ENCODE assay signal across 24 mouse cellular contexts in the genomic region with DNA sequence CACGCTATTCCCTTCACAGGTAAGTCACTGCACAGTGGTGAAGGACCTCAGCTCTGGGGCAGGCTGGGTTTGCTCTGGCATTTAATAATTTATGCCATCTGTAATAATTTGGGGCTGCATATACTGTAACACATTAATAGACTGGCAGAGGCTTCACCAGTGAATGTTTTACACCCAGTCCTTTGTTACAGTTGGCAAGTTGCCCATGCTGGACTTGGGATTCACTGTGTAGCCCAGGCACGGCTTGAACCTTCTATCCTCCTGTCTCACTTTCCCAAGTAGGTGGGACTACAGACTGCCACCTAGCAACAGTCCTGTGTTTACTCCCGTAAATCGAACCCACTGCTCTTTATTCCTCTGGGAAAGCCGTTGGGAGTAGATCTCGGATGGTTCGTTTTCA. TPM values are rescaled to one million over a fixed set of nuclear protein-coding genes. Genes with fewer than 3 reads are reported as not detected.
DNase-seq lines count a peak whose midpoint lies in the region; ATAC-seq and TF ChIP-seq lines count a peak whose summit lies in the region.
"Had no signal": no experiment of that assay in that cellular context is flagged by ENCODE, and none has a peak within 500 bp of the region (broad histone marks: within the 10 kb centered on the region; RNA-seq: fewer than 3 reads in every experiment).

No protein-coding gene starts in this region.

- TF ChIP-seq CTCF in cortical plate, adult 2 months (IDR thresholded peaks at IDR 0.05; ENCODE audit: extremely low read depth, insufficient read depth, low read length), result no peak
- TF ChIP-seq CTCF in thymus, adult 2 months (IDR thresholded peaks at IDR 0.05; ENCODE audit: borderline replicate concordance, control insufficient read depth, extremely low read depth, insufficient read depth, low read length, poor library complexity), result no peak

- H3K4me1 ChIP-seq in kidney, embryonic 14.5 days (ENCODE audit: control insufficient read depth, insufficient read depth, low read length), result no peaks in the 10 kb centered on the region
- H3K4me1 ChIP-seq in cortical plate, adult 2 months (ENCODE audit: control insufficient read depth, insufficient read depth, low read length), result peaks cover 4% of the 10 kb centered on the region
- H3K4me1 ChIP-seq in thymus, adult 2 months (replicated peaks; ENCODE audit: control insufficient read depth, insufficient read depth, low read length), result no peaks in the 10 kb centered on the region
- H3K4me1 ChIP-seq: embryonic facial prominence, embryonic 10.5 days; liver, embryonic 12.5 days; midbrain, embryonic 10.5 days had no signal

- H3K27ac ChIP-seq in kidney, embryonic 14.5 days (ENCODE audit: low read depth, low read length), result no peak overlapping the region
- H3K27ac ChIP-seq in cortical plate, adult 2 months (ENCODE audit: insufficient read depth, low read length), result peak overlapping the region; percentile 53; the same call in 1 of the 2 replicates
- no peak overlapping the region for H3K27ac ChIP-seq in thymus, adult 2 months (ENCODE audit: control insufficient read depth, insufficient read depth, low read length)
- H3K27ac ChIP-seq: embryonic facial prominence, embryonic 10.5 days; forebrain, embryonic 15.5 days; gastrocnemius, adult 2 months; hindbrain, embryonic 13.5 days; liver, embryonic 12.5 days; lung, embryonic 15.5 days; macrophage; midbrain, embryonic 10.5 days had no signal

- 77% methylated on average over 7 of the region's 7 CpGs for WGBS in kidney, embryonic 14.5 days
- WGBS in thymus, adult 2 months, result 96% methylated on average over 7 of the region's 7 CpGs

- H3K4me3 ChIP-seq in kidney, embryonic 14.5 days (ENCODE audit: low read length), result no peak overlapping the region
- no peak overlapping the region for H3K4me3 ChIP-seq in cortical plate, adult 2 months (ENCODE audit: insufficient read depth, low read length)
- no peak overlapping the region for H3K4me3 ChIP-seq in thymus, adult 2 months (ENCODE audit: control insufficient read depth, insufficient read depth, low read length)
- H3K4me3 ChIP-seq: embryonic facial prominence, embryonic 10.5 days; forebrain, embryonic 15.5 days; gastrocnemius, adult 2 months; heart, embryonic 12.5 days; hindbrain, embryonic 13.5 days; liver, embryonic 12.5 days; lung, embryonic 15.5 days; midbrain, embryonic 10.5 days had no signal

- DNase-seq in kidney, adult 11 months, result peak; percentile 51
- DNase-seq in MN1 (ENCODE audit: low spot score), result peak; percentile 45
- peak; percentile 79 for DNase-seq in kidney, postnatal 14 days
- no peak for DNase-seq in thymus, adult 2 months
- DNase-seq in lung, adult 18-20 months, result no peak
- DNase-seq: cerebellum, adult 2 months; cerebellum, postnatal 36 days; gastrocnemius, adult 2 months; heart, postnatal 14 days; left cerebral cortex, postnatal 4 days; right cerebral cortex, adult 18-20 months; thymus, postnatal 4 days had no signal

- no peak for TF ChIP-seq POLR2A in cortical plate, adult 2 months (IDR thresholded peaks at IDR 0.05; ENCODE audit: extremely low read depth, insufficient read depth, low read length)
- TF ChIP-seq POLR2A in thymus, adult 2 months (IDR thresholded peaks at IDR 0.05; ENCODE audit: control insufficient read depth, extremely low read depth, insufficient read depth, low read length, poor library complexity), result no peak

- peaks cover 41% of the 10 kb centered on the region for H3K36me3 ChIP-seq in kidney, embryonic 14.5 days (ENCODE audit: control insufficient read depth, insufficient read depth, low read length)
- peaks cover 29% of the 10 kb centered on the region for H3K36me3 ChIP-seq in thymus, adult 2 months (ENCODE audit: control insufficient read depth, insufficient read depth, low read length)

- H3K9me3 ChIP-seq in kidney, embryonic 14.5 days (ENCODE audit: control insufficient read depth, low read length), result no peaks in the 10 kb centered on the region
- H3K9me3 ChIP-seq: embryonic facial prominence, embryonic 10.5 days; forebrain, embryonic 15.5 days; heart, embryonic 12.5 days; hindbrain, embryonic 13.5 days; liver, embryonic 12.5 days; lung, embryonic 15.5 days; midbrain, embryonic 10.5 days had no signal

- no peaks in the 10 kb centered on the region for H3K27me3 ChIP-seq in kidney, embryonic 14.5 days (ENCODE audit: control insufficient read depth, insufficient read depth, low read length)
- no peaks in the 10 kb centered on the region for H3K27me3 ChIP-seq in thymus, adult 2 months (ENCODE audit: control insufficient read depth, insufficient read depth, low read length)
- H3K27me3 ChIP-seq: CH12.LX; forebrain, embryonic 15.5 days; heart, embryonic 12.5 days; hindbrain, embryonic 13.5 days; liver, embryonic 12.5 days; lung, embryonic 15.5 days had no signal

- no peak for ATAC-seq in kidney, embryonic 14.5 days (ENCODE audit: low FRiP score, low TSS enrichment)
- ATAC-seq: forebrain, embryonic 15.5 days; liver, embryonic 12.5 days had no signal

- no peak overlapping the region for H3K9ac ChIP-seq in kidney, embryonic 14.5 days (ENCODE audit: low read depth, low read length)
- H3K9ac ChIP-seq: forebrain, embryonic 15.5 days; heart, embryonic 12.5 days; hindbrain, embryonic 13.5 days; liver, embryonic 12.5 days; lung, embryonic 15.5 days had no signal

- no peak overlapping the region for H3K4me2 ChIP-seq in kidney, embryonic 14.5 days (replicated peaks; ENCODE audit: low read depth, low read length)
- H3K4me2 ChIP-seq: forebrain, embryonic 15.5 days; heart, embryonic 12.5 days; hindbrain, embryonic 13.5 days; liver, embryonic 12.5 days; lung, embryonic 15.5 days had no signal

RNA-seq across cellular contexts. Expression of a gene that starts 11.2 kb away (rescaled TPM):
- 0.24 and 1.2 TPM in 2 replicates for polyA plus RNA-seq in kidney, embryonic 14.5 days (2014; fragmentation: Nextera tagmentation; extraction: Ambion mirVana)
- 64.3 and 68.0 TPM in 2 replicates for polyA plus RNA-seq in cortical plate, adult 2 months (2012; rRNA removed)
- polyA plus RNA-seq in thymus, adult 2 months (2012; rRNA removed), result 0.06 TPM in 1 of 2 replicates, not detected in the other
- polyA plus RNA-seq: macrophage had no signal

RNA-seq across cellular contexts. Expression of a gene that starts 22.0 kb away (rescaled TPM):
- 15.1 and 16.1 TPM in 2 replicates for polyA plus RNA-seq in kidney, embryonic 14.5 days (2014; fragmentation: Nextera tagmentation; extraction: Ambion mirVana)
- 31.3 and 32.0 TPM in 2 replicates for polyA plus RNA-seq in cortical plate, adult 2 months (2012; rRNA removed)
- 9.3 and 9.9 TPM in 2 replicates for polyA plus RNA-seq in thymus, adult 2 months (2012; rRNA removed)

RNA-seq across cellular contexts. Expression of a gene that starts 48.8 kb away (rescaled TPM):
- polyA plus RNA-seq in kidney, embryonic 14.5 days (2014; fragmentation: Nextera tagmentation; extraction: Ambion mirVana), result 8.7 and 13.9 TPM in 2 replicates
- polyA plus RNA-seq in cortical plate, adult 2 months (2012; rRNA removed), result not detected in 2 replicates
- polyA plus RNA-seq in thymus, adult 2 months (2012; rRNA removed), result not detected in 2 replicates
- polyA plus RNA-seq: cerebellum, adult 2 months; gonadal fat pad, adult 2 months; macrophage had no signal

Comparison
In these comparisons a context has a peak if more than half of its experiments do, and no peak if none do; other contexts are left out.
1. DNase-seq: peak in kidney, adult 11 months (single experiment), MN1 (single experiment) and kidney, postnatal 14 days (single experiment); none in thymus, adult 2 months (single experiment) and lung, adult 18-20 months (0 of 2).
2. RNA of a gene that starts 11.2 kb away (polyA plus RNA-seq): 64.3 to 68.0 TPM in cortical plate, adult 2 months; 0.24 to 1.2 TPM in kidney, embryonic 14.5 days and 0.06 TPM in thymus, adult 2 months; every median in the first group is over 10 times any median in the second.